Mouse (Mus musculus) embryonic facial prominence, embryonic 14.5 days (tissue): ENCODE measurements at regions not wholly inside any gene's neighbourhood (a gene's known extent, or its start where the extent isn't known, plus 50 kb on each side); places are given as distances from the start of the nearest gene placed in this dataset.
A peak's percentile ranks its signal among the peaks of the same experiment; 100 is the strongest.

Experiments used
- ATAC-seq: fragments of 200-750 bp; cut with Nextera tagmentation; 2 replicates; pipeline ENCODE4 v1.8.0; 2017; ENCODE audit warnings: low read depth, moderate number of reproducible peaks, moderate TSS enrichment
- DNase-seq: peaks from one replicate; pipeline ENCODE4 v3.0.0-alpha.2; 2015; ENCODE audit warnings: low spot score
- H3K27ac ChIP-seq: fragments of 300-500 bp; sonication (generic); replicated peaks from 2 replicates; pipeline ENCODE4 v1.5.1; 2014; ENCODE audit warnings: low read depth, mild to moderate bottlenecking, low read length, moderate library complexity
- H3K27me3 ChIP-seq: fragments of 300-500 bp; sonication (generic); replicated peaks from 2 replicates; pipeline ENCODE4 v1.6.1; 2014; ENCODE audit warnings: low read length; ENCODE audit not compliant: control insufficient read depth, insufficient read depth
- H3K36me3 ChIP-seq: fragments of 300-500 bp; sonication (generic); 2 replicates; pipeline ENCODE4 v1.6.1; 2014; ENCODE audit warnings: low read length, mixed read lengths; ENCODE audit not compliant: control insufficient read depth, insufficient read depth
- H3K4me1 ChIP-seq: fragments of 300-500 bp; sonication (generic); 2 replicates; pipeline ENCODE4 v1.6.1; 2014; ENCODE audit warnings: antibody characterized with exemption, low read length; ENCODE audit not compliant: control insufficient read depth, insufficient read depth
- H3K4me2 ChIP-seq: fragments of 300-500 bp; sonication (generic); 2 replicates; pipeline ENCODE4 v1.6.1; 2014; ENCODE audit warnings: low read depth, mild to moderate bottlenecking, low read length, moderate library complexity, mixed read lengths
- H3K4me3 ChIP-seq: fragments of 300-500 bp; sonication (generic); 2 replicates; pipeline ENCODE4 v1.5.1; 2014; ENCODE audit warnings: low read depth, mild to moderate bottlenecking, low read length
- H3K9ac ChIP-seq: fragments of 300-500 bp; sonication (generic); 2 replicates; pipeline ENCODE4 v1.6.1; 2014; ENCODE audit warnings: low read depth, mild to moderate bottlenecking, low read length, moderate library complexity, mixed read lengths
- H3K9me3 ChIP-seq: fragments of 300-500 bp; sonication (generic); 2 replicates; pipeline ENCODE4 v1.6.1; 2016; ENCODE audit warnings: low read length; ENCODE audit not compliant: control insufficient read depth
- WGBS: fragments of 180-500 bp; shearing (Covaris S2); extraction: QIAGEN DNeasy Blood & Tissue Kit; methylation state at CpG from one replicate; pipeline ENCODE4 v1.1.7; 2014; 5-methylcytosine and 5-hydroxymethylcytosine counted together

DNA sequence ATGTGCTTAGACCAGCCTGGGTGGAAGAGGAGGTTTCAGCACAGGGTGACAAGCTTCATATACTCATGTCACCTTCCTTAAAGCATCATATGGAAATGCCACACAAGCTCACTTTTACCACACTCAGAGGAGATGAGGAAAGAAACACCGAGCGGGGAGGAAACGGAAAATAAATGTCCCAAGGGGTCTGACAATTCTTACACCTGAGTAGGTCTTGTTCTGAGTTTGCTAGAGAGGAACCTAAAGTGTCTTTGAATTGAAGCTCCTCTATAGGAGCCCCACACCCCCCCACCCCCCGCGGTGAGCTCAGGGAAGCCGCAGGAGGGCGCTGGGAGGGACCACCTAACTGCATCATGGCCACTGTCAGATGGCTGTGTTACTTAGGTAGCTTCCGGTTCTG lies 124.7 kb upstream of the Ado start:
- 77% methylated on average over 8 of the region's 8 CpGs for WGBS
- Histone ChIP-seq H3K4me3 (no peak overlapping the region), H3K27me3 (no peaks in the 10 kb centered on the region), H3K9ac (no peak overlapping the region), H3K4me2 (no peak overlapping the region), H3K9me3 (no peaks in the 10 kb centered on the region), H3K27ac (no peak overlapping the region), H3K4me1 (no peaks in the 10 kb centered on the region), H3K36me3 (no peaks in the 10 kb centered on the region)
- ATAC-seq (no peak), DNase-seq (no peak)

- no peak for ATAC-seq
- no peak overlapping the region for H3K4me3 ChIP-seq
- H3K4me2 ChIP-seq = no peak overlapping the region
- WGBS = 60% methylated on average over 8 of the region's 8 CpGs
- DNase-seq = peak; percentile 38
- H3K9ac ChIP-seq = no peak overlapping the region
- H3K36me3 ChIP-seq = no peaks in the 10 kb centered on the region
- H3K27ac ChIP-seq = no peak overlapping the region; the same call in 1 of the 2 replicates
- no peaks in the 10 kb centered on the region for H3K27me3 ChIP-seq
- H3K9me3 ChIP-seq = no peaks in the 10 kb centered on the region
- H3K4me1 ChIP-seq = no peaks in the 10 kb centered on the region
These were observed 123.5 kb upstream of the Ado start for GRCm38 (mm10) chr10:67672281-67672680.

GRCm38 (mm10) chr10:67669066-67669465 lies 120.3 kb upstream of the Ado start:
- Histone ChIP-seq H3K9me3 (no peaks in the 10 kb centered on the region), H3K36me3 (no peaks in the 10 kb centered on the region), H3K9ac (no peak overlapping the region), H3K27me3 (no peaks in the 10 kb centered on the region), H3K4me1 (no peaks in the 10 kb centered on the region), H3K4me3 (no peak overlapping the region), H3K27ac (no peak overlapping the region), H3K4me2 (no peak overlapping the region)
- ATAC-seq (no peak), DNase-seq (no peak)
- WGBS = 84% methylated on average over 2 of the region's 2 CpGs

- Histone ChIP-seq H3K4me1 (no peaks in the 10 kb centered on the region), H3K36me3 (no peaks in the 10 kb centered on the region), H3K27ac (no peak overlapping the region), H3K9ac (no peak overlapping the region), H3K4me2 (no peak overlapping the region), H3K4me3 (no peak overlapping the region), H3K9me3 (no peaks in the 10 kb centered on the region), H3K27me3 (no peaks in the 10 kb centered on the region)
- no peak for ATAC-seq
- no peak for DNase-seq
- 71% methylated on average over 3 of the region's 3 CpGs for WGBS
These were observed 114.3 kb upstream of the Ado start for GRCm38 (mm10) chr10:67663028-67663427.

- no peak overlapping the region for H3K9ac ChIP-seq
- DNase-seq (no peak), ATAC-seq (no peak)
- H3K4me3 ChIP-seq = no peak overlapping the region
- no peaks in the 10 kb centered on the region for H3K4me1 ChIP-seq
- H3K27me3 ChIP-seq = no peaks in the 10 kb centered on the region
- no peaks in the 10 kb centered on the region for H3K9me3 ChIP-seq
- H3K27ac ChIP-seq = no peak overlapping the region
- no peak overlapping the region for H3K4me2 ChIP-seq
- H3K36me3 ChIP-seq = no peaks in the 10 kb centered on the region
- WGBS = 88% methylated on average over 4 of the region's 4 CpGs
These were observed 112.9 kb upstream of the Ado start for GRCm38 (mm10) chr10:67661666-67662065.

- 79% methylated on average over 4 of the region's 4 CpGs for WGBS
- no peak overlapping the region for H3K9ac ChIP-seq
- no peak for ATAC-seq
These were observed 109.3 kb upstream of the Ado start for GRCm38 (mm10) chr10:67658005-67658545.

GRCm38 (mm10) chr10:67657305-67657704 lies 108.5 kb upstream of the Ado start:
- no peak for DNase-seq
- 58% methylated on average over 2 of the region's 2 CpGs for WGBS
- no peak overlapping the region for H3K9ac ChIP-seq
- no peaks in the 10 kb centered on the region for H3K36me3 ChIP-seq
- no peaks in the 10 kb centered on the region for H3K4me1 ChIP-seq
- H3K27ac ChIP-seq = no peak overlapping the region
- no peak for ATAC-seq
- H3K4me2 ChIP-seq = no peak overlapping the region
- no peak overlapping the region for H3K4me3 ChIP-seq
- no peaks in the 10 kb centered on the region for H3K27me3 ChIP-seq
- H3K9me3 ChIP-seq = no peaks in the 10 kb centered on the region

More at GRCm38 (mm10) chr10:67658005-67658545, 109.3 kb upstream of the Ado start:
- Histone ChIP-seq H3K36me3 (no peaks in the 10 kb centered on the region), H3K27me3 (no peaks in the 10 kb centered on the region), H3K4me1 (no peaks in the 10 kb centered on the region), H3K9me3 (no peaks in the 10 kb centered on the region), H3K4me3 (no peak overlapping the region), H3K4me2 (no peak overlapping the region), H3K27ac (no peak overlapping the region)
- DNase-seq = no peak

GRCm38 (mm10) chr10:67654518-67654917 lies 105.8 kb upstream of the Ado start:
- Histone ChIP-seq H3K4me2 (no peak overlapping the region), H3K9ac (no peak overlapping the region), H3K27ac (no peak overlapping the region), H3K4me3 (no peak overlapping the region), H3K36me3 (no peaks in the 10 kb centered on the region), H3K4me1 (no peaks in the 10 kb centered on the region), H3K27me3 (no peaks in the 10 kb centered on the region), H3K9me3 (no peaks in the 10 kb centered on the region)
- 74% methylated on average over 10 of the region's 10 CpGs for whole genome bisulfite sequencing
- ATAC-seq (no peak), DNase-seq (peak; percentile 18)

DNA sequence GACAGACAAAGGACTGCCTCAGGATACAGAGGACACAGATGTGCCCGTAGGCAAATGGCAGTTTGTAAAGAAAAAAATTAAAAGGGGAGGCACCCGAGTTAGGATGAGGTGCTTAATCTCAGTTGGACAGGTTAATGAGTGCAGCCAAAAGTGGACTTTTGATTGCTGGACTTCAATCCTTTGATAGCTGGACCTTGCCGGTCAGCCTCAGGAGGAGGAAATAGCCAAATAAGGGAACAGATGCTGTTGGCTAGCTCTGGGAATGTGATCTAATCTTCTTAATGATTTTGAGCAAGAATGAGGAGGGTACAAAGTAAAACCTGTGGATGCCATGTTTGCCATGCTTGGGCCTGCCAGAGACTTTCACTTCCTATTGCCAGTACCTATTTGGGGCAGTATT lies 103.5 kb upstream of the Ado start:
- no peak for ATAC-seq
- H3K9ac ChIP-seq = no peak overlapping the region
- no peaks in the 10 kb centered on the region for H3K27me3 ChIP-seq
- H3K27ac ChIP-seq = no peak overlapping the region
- DNase-seq = no peak
- no peaks in the 10 kb centered on the region for H3K9me3 ChIP-seq
- 54% methylated on average over 3 of the region's 3 CpGs for WGBS
- H3K4me3 ChIP-seq = no peak overlapping the region
- H3K36me3 ChIP-seq = no peaks in the 10 kb centered on the region
- peaks cover 8% of the 10 kb centered on the region for H3K4me1 ChIP-seq
- H3K4me2 ChIP-seq = no peak overlapping the region
